Mouse (Mus musculus): ENCODE measurements around the gene Trim3.

DNA sequence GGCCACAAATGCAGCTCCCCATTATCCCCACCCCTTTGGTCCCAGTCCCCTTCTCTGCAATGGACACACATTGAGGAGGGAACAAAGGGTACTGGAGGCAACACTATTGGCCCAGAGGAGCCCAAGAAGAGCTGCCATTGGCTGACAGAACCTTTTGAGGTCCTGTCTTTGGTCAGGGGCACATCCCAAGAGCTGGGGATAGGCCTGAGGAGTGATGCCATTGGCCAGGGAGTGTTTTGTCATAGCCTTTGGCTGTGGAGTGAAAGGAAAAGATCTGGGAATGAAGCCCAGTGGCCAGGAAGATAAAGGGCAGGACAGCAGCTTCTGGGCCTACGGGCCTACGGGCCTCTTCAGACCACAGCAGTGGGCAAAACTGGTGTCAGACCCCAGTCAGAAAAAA is 2.4 kb upstream of the Trim3 start:
- no peak for TF ChIP-seq GATA1 (IDR thresholded peaks at IDR 0.05; ENCODE audit: low read length)
- no peak for TF ChIP-seq TAL1 (IDR thresholded peaks at IDR 0.05; ENCODE audit: low read length)

Measured in erythroblast, embryonic 14.5 days (primary cell).